Mouse (Mus musculus) kidney, embryonic 15.5 days (tissue): ENCODE data around the gene Heatr5a. TPM values are rescaled to one million over a fixed set of nuclear protein-coding genes. Genes with fewer than 3 reads are reported as not detected.

Experiments
- ATAC-seq: fragments of 200-750 bp; cut with Nextera tagmentation; replicated peaks from 2 replicates; pipeline ENCODE4 v1.8.0; 2017; ENCODE audit warnings: moderate TSS enrichment; ENCODE audit not compliant: low FRiP score
- H3K27ac ChIP-seq: fragments of 300-500 bp; sonication (generic); 2 replicates; pipeline ENCODE4 v1.5.1; 2015; ENCODE audit warnings: mild to moderate bottlenecking, inconsistent platforms
- H3K27me3 ChIP-seq: fragments of 300-500 bp; sonication (generic); 2 replicates; pipeline ENCODE4 v1.6.1; 2015; ENCODE audit warnings: inconsistent platforms
- H3K36me3 ChIP-seq: fragments of 300-500 bp; sonication (generic); 2 replicates; pipeline ENCODE4 v1.6.1; 2015; ENCODE audit warnings: inconsistent platforms
- H3K4me1 ChIP-seq: fragments of 300-500 bp; sonication (generic); 2 replicates; pipeline ENCODE4 v1.6.1; 2015; ENCODE audit warnings: inconsistent platforms
- H3K4me2 ChIP-seq: fragments of 300-500 bp; sonication (generic); 2 replicates; pipeline ENCODE4 v1.6.1; 2015; ENCODE audit warnings: moderate library complexity, mild to moderate bottlenecking, inconsistent platforms
- H3K4me3 ChIP-seq: fragments of 300-500 bp; sonication (generic); replicated peaks from 2 replicates; pipeline ENCODE4 v1.5.1; 2015; ENCODE audit warnings: mild to moderate bottlenecking, inconsistent platforms
- H3K9ac ChIP-seq: fragments of 300-500 bp; sonication (generic); 2 replicates; pipeline ENCODE4 v1.6.1; 2015; ENCODE audit warnings: mild to moderate bottlenecking, inconsistent platforms
- H3K9me3 ChIP-seq: fragments of 300-500 bp; sonication (generic); replicated peaks from 2 replicates; pipeline ENCODE4 v1.6.1; 2016; ENCODE audit warnings: inconsistent platforms
- WGBS: fragments of 180-500 bp; shearing (Covaris S2); methylation state at CpG from one replicate; pipeline ENCODE4 v1.1.7; 2015; ENCODE audit warnings: mixed read lengths; 5-methylcytosine and 5-hydroxymethylcytosine counted together
- polyA plus RNA-seq: library from polyadenylated mRNA; unstranded; fragments of >200 nt; fragmentation: Nextera tagmentation; extraction: Ambion mirVana; gene quantifications from 2 replicates; pipeline ENCODE4 v1.2.1, GENCODE M21; 2015

Gene Heatr5a
- polyA plus RNA-seq, 1 experiment from 2014 or later: 11.0 TPM

- 75% methylated on average over 3 of the region's 3 CpGs for WGBS
- H3K9ac ChIP-seq: no peak overlapping the region
- ATAC-seq: no peak
- no peaks in the 10 kb centered on the region for H3K36me3 ChIP-seq
- no peak overlapping the region for H3K4me3 ChIP-seq
- H3K9me3 ChIP-seq: no peaks in the 10 kb centered on the region
- H3K4me2 ChIP-seq: no peak overlapping the region
- H3K27ac ChIP-seq: no peak overlapping the region
- H3K4me1 ChIP-seq: peaks cover 2% of the 10 kb centered on the region; the same call in 1 of the 2 replicates
- H3K27me3 ChIP-seq: no peaks in the 10 kb centered on the region
Measured at GRCm38 (mm10) chr12:51835219-51835618, 135.9 kb downstream of the Heatr5a start.

GRCm38 (mm10) chr12:51831931-51832330 lies 139.2 kb downstream of the Heatr5a start:
- WGBS: 84% methylated on average over 13 of the region's 13 CpGs

GRCm38 (mm10) chr12:51831296-51831695 lies 139.8 kb downstream of the Heatr5a start:
- Histone ChIP-seq H3K4me2 (no peak overlapping the region), H3K9ac (no peak overlapping the region), H3K9me3 (no peaks in the 10 kb centered on the region), H3K4me3 (no peak overlapping the region), H3K27me3 (no peaks in the 10 kb centered on the region), H3K36me3 (peaks cover 4% of the 10 kb centered on the region; the same call in 1 of the 2 replicates), H3K27ac (no peak overlapping the region), H3K4me1 (peaks cover 16% of the 10 kb centered on the region)
- no peak for ATAC-seq
- WGBS: 94% methylated on average over 3 of the region's 3 CpGs

More at GRCm38 (mm10) chr12:51831931-51832330, 139.2 kb downstream of the Heatr5a start:
- H3K4me3 ChIP-seq: no peak overlapping the region
- no peak overlapping the region for H3K9ac ChIP-seq
- no peak for ATAC-seq
- no peaks in the 10 kb centered on the region for H3K27me3 ChIP-seq
- no peaks in the 10 kb centered on the region for H3K36me3 ChIP-seq
- H3K27ac ChIP-seq: no peak overlapping the region
- H3K4me2 ChIP-seq: no peak overlapping the region
- peaks cover 16% of the 10 kb centered on the region for H3K4me1 ChIP-seq
- no peaks in the 10 kb centered on the region for H3K9me3 ChIP-seq

- no peaks in the 10 kb centered on the region for H3K27me3 ChIP-seq
- H3K9me3 ChIP-seq: no peaks in the 10 kb centered on the region
- peaks cover 8% of the 10 kb centered on the region for H3K36me3 ChIP-seq
- H3K27ac ChIP-seq: no peak overlapping the region
- peak overlapping the region; percentile 69; the same call in 1 of the 2 replicates for H3K4me3 ChIP-seq
- H3K4me1 ChIP-seq: peaks cover 16% of the 10 kb centered on the region
- H3K4me2 ChIP-seq: peak overlapping the region; percentile 74
- H3K9ac ChIP-seq: 0 out of 2 replicates have a peak overlapping the region, but pooled peaks have one; percentile 90
- 91% methylated on average over 1 of the region's 1 CpGs for WGBS
- no peak for ATAC-seq
Measured at GRCm38 (mm10) chr12:51830671-51831070, 140.4 kb downstream of the Heatr5a start.

GRCm38 (mm10) chr12:51830077-51830402 lies 141.1 kb downstream of the Heatr5a start:
- no peaks in the 10 kb centered on the region for H3K9me3 ChIP-seq
- H3K27me3 ChIP-seq: no peaks in the 10 kb centered on the region
- H3K4me2 ChIP-seq: peak overlapping the region; percentile 74
- peak overlapping the region; percentile 69 for H3K4me3 ChIP-seq
- peak; percentile 26 for ATAC-seq
- WGBS: 0% methylated on average over 12 of the region's 12 CpGs
- peak overlapping the region; percentile 100 for H3K27ac ChIP-seq
- peaks cover 16% of the 10 kb centered on the region for H3K4me1 ChIP-seq
- H3K9ac ChIP-seq: peak overlapping the region; percentile 90
- peaks cover 12% of the 10 kb centered on the region for H3K36me3 ChIP-seq

GRCm38 (mm10) chr12:51829290-51830076 lies 141.6 kb downstream of the Heatr5a start, which contains the start of gene Hectd1:
Hectd1 (minus strand) TSS chr12:51829536.
- peak within 1 kb of the TSS; percentile 90 for H3K9ac ChIP-seq
- under 1% methylated on average over 96 of the region's 114 CpGs for WGBS
- no peaks in the 10 kb centered on the region for H3K9me3 ChIP-seq
- peaks cover 18% of the 10 kb centered on the region for H3K36me3 ChIP-seq
- peaks cover 16% of the 10 kb centered on the region for H3K4me1 ChIP-seq
- H3K4me2 ChIP-seq: peak within 1 kb of the TSS; percentile 74
- peak; percentile 95 for ATAC-seq
- peak within 1 kb of the TSS; percentile 69 for H3K4me3 ChIP-seq
- no peaks in the 10 kb centered on the region for H3K27me3 ChIP-seq
- H3K27ac ChIP-seq: peak within 1 kb of the TSS; percentile 100

GRCm38 (mm10) chr12:51828716-51829289 lies 142.3 kb downstream of the Heatr5a start:
- Histone ChIP-seq H3K4me3 (peak overlapping the region; percentile 69), H3K9me3 (no peaks in the 10 kb centered on the region), H3K4me1 (peaks cover 16% of the 10 kb centered on the region), H3K36me3 (peaks cover 23% of the 10 kb centered on the region), H3K4me2 (peak overlapping the region; percentile 74), H3K27ac (peak overlapping the region; percentile 100), H3K27me3 (no peaks in the 10 kb centered on the region), H3K9ac (peak overlapping the region; percentile 90)
- under 1% methylated on average over 60 of the region's 66 CpGs for WGBS
- no peak; the same call in none of the 2 replicates for ATAC-seq

- Histone ChIP-seq H3K4me2 (peak overlapping the region; percentile 74), H3K9me3 (no peaks in the 10 kb centered on the region), H3K27ac (peak overlapping the region; percentile 100), H3K9ac (peak overlapping the region; percentile 90), H3K4me3 (peak overlapping the region; percentile 69), H3K27me3 (no peaks in the 10 kb centered on the region), H3K4me1 (peaks cover 16% of the 10 kb centered on the region), H3K36me3 (peaks cover 23% of the 10 kb centered on the region)
- 12% methylated on average over 6 of the region's 6 CpGs for WGBS
- no peak for ATAC-seq
Measured at GRCm38 (mm10) chr12:51827958-51828650, 143.0 kb downstream of the Heatr5a start.

Other genes starting within 250 kb of the Heatr5a start
- 36.4 and 40.8 TPM in 2 replicates for gene Hectd1, start 141.8 kb downstream of the Heatr5a start, polyA plus RNA-seq
- gene Dtd2, start 35.2 kb upstream of the Heatr5a start, polyA plus RNA-seq: 25.6 and 27.8 TPM in 2 replicates
- not detected in 2 replicates for gene Gpr33, start 56.7 kb upstream of the Heatr5a start, polyA plus RNA-seq
- 14.6 and 15.7 TPM in 2 replicates for gene Nubpl, start 126.4 kb upstream of the Heatr5a start, polyA plus RNA-seq